Mouse (Mus musculus): ENCODE results near the gene Cadps.

GRCm38 (mm10) chr14:12574336-12574735 lies 248.5 kb downstream of the Cadps start:
- TF ChIP-seq EP300 (IDR thresholded peaks at IDR 0.05; ENCODE audit: low read depth), result no peak
- no peak for TF ChIP-seq CTCF (IDR thresholded peaks at IDR 0.05; ENCODE audit: low read depth)

All from liver, embryonic 14.5 days (tissue).